Mouse (Mus musculus): ENCODE data around the gene Paf1. TPM values are rescaled to one million over a fixed set of nuclear protein-coding genes. Genes with fewer than 3 reads are reported as not detected.
A peak's percentile ranks its signal among the peaks of the same experiment; 100 is the strongest.

Paf1 gene
- polyA plus RNA-seq, 1 experiment from 2014 or later, result 81.4 TPM

DNA sequence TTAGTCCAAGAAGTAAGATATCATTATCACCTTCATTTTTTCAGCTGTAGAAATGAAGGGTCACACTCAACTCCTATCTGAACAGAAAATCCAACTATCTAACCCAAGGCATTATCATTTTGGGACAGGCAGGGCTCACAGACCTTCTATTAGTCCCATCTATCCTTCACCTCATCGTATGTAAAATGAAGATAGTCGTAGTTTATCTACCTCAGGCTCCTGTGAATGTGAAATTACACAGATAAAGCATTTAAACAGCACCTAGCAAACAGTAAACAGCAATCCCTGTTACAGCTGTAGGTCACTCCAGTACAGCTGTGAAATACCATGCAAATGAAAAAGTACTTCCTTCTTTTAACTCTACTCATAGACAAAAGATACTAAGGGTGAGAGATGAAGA is 39.5 kb downstream of the Paf1 start:
- Histone ChIP-seq H3K4me1 (ENCODE audit: control insufficient read depth, insufficient read depth, low read length) (no peaks in the 10 kb centered on the region), H3K9ac (replicated peaks; ENCODE audit: low read length) (no peak overlapping the region), H3K36me3 (replicated peaks; ENCODE audit: control insufficient read depth, insufficient read depth, low read depth, low read length) (no peaks in the 10 kb centered on the region), H3K4me2 (ENCODE audit: low read depth, low read length) (no peak overlapping the region), H3K4me3 (ENCODE audit: low read depth, low read length) (no peak overlapping the region), H3K27me3 (ENCODE audit: control insufficient read depth, insufficient read depth, low read length) (no peaks in the 10 kb centered on the region), H3K27ac (replicated peaks; ENCODE audit: low read depth, low read length) (no peak overlapping the region), H3K9me3 (replicated peaks; ENCODE audit: control insufficient read depth, low read length) (no peaks in the 10 kb centered on the region)
- WGBS, result 89% methylated on average over 2 of the region's 2 CpGs
- no peak for DNase-seq (ENCODE audit: low spot score)
- no peak for ATAC-seq (replicated peaks; ENCODE audit: insufficient number of reproducible peaks, low FRiP score, low TSS enrichment, low read depth)

DNA sequence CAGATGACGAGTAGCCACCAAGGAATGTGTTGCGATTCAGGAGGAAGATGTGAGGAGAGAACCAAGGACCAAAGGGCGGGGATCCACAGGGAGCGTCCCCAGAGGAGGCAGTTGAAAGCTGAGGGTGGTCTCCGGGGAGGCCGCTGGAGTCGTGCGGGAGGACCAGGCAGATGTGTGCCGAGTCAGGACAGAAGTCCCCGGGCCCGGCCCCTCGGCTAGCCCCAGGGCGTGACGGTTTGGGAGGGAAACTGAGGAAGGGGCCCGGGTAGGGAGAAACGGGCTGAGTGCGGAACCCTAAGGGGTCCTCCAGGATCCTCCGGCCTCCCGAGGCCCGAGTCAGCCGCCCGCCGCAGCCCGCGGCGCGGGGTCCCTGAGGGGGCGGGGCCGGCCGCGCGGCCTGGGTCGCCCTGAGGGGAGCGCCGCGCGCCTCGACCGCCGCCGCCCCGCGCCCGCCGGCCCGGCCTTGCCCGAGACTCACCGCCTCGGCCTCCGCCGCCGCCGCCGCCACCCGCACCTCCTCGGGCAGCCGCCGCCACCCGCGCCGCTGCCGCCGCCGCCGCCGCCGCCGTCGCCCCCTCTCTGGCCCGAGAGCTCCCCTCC is 43.0 kb downstream of the Paf1 start:
- DNase-seq (ENCODE audit: low spot score) (peak; percentile 37), ATAC-seq (replicated peaks; ENCODE audit: insufficient number of reproducible peaks, low FRiP score, low TSS enrichment, low read depth) (peak; percentile 17)
- H3K4me2 ChIP-seq (ENCODE audit: low read depth, low read length), result peak overlapping the region; percentile 84
- H3K36me3 ChIP-seq (replicated peaks; ENCODE audit: control insufficient read depth, insufficient read depth, low read depth, low read length), result no peaks in the 10 kb centered on the region
- H3K9ac ChIP-seq (replicated peaks; ENCODE audit: low read length), result peak overlapping the region; percentile 88
- no peak overlapping the region; the same call in 1 of the 2 replicates for H3K27ac ChIP-seq (replicated peaks; ENCODE audit: low read depth, low read length)
- no peaks in the 10 kb centered on the region for H3K27me3 ChIP-seq (ENCODE audit: control insufficient read depth, insufficient read depth, low read length)
- no peaks in the 10 kb centered on the region for H3K4me1 ChIP-seq (ENCODE audit: control insufficient read depth, insufficient read depth, low read length)
- peak overlapping the region; percentile 94 for H3K4me3 ChIP-seq (ENCODE audit: low read depth, low read length)
- WGBS, result 0% methylated on average over 21 of the region's 70 CpGs
- H3K9me3 ChIP-seq (replicated peaks; ENCODE audit: control insufficient read depth, low read length), result no peaks in the 10 kb centered on the region

DNA sequence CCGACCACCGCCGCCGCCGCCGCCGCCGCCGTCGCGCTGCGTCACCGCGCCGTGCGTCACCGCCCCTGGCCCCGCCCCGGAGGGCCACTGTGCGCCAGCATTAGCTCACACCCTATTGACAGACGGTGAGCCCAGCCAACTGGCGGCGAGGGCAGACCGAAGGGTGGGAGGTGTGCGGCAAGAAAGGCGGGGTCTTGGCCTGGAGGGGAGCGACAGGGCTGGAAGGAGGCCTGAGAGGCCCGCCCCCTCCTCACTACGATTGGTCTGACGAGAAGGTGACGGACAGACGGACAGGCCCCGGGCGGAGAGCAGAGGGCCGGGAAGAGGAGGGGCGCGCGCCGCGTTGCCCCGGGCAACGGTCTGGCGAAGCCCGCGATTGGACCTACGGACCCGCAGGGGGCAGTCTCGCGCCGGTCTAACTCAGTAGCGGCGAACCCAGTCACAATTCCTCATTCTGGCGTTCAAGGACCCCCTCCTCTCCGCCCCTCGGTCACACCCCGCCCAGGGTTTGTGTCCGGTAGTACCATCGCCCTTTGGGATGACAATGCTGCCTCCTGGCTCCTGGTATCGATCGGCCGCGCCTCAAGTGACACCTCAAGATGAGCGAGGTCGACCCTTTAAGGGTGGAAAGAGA is 43.6 kb downstream of the Paf1 start:
- no peaks in the 10 kb centered on the region for H3K9me3 ChIP-seq (replicated peaks; ENCODE audit: control insufficient read depth, low read length)
- peak overlapping the region; percentile 94 for H3K4me3 ChIP-seq (ENCODE audit: low read depth, low read length)
- H3K36me3 ChIP-seq (replicated peaks; ENCODE audit: control insufficient read depth, insufficient read depth, low read depth, low read length), result no peaks in the 10 kb centered on the region
- under 1% methylated on average over 50 of the region's 64 CpGs for WGBS
- peak overlapping the region; percentile 88 for H3K9ac ChIP-seq (replicated peaks; ENCODE audit: low read length)
- no peaks in the 10 kb centered on the region for H3K4me1 ChIP-seq (ENCODE audit: control insufficient read depth, insufficient read depth, low read length)
- ATAC-seq (replicated peaks; ENCODE audit: insufficient number of reproducible peaks, low FRiP score, low TSS enrichment, low read depth) (peak; percentile 97), DNase-seq (ENCODE audit: low spot score) (peak; percentile 98)
- H3K27ac ChIP-seq (replicated peaks; ENCODE audit: low read depth, low read length), result no peak overlapping the region
- H3K27me3 ChIP-seq (ENCODE audit: control insufficient read depth, insufficient read depth, low read length), result no peaks in the 10 kb centered on the region
- peak overlapping the region; percentile 60 for H3K4me2 ChIP-seq (ENCODE audit: low read depth, low read length)

DNA sequence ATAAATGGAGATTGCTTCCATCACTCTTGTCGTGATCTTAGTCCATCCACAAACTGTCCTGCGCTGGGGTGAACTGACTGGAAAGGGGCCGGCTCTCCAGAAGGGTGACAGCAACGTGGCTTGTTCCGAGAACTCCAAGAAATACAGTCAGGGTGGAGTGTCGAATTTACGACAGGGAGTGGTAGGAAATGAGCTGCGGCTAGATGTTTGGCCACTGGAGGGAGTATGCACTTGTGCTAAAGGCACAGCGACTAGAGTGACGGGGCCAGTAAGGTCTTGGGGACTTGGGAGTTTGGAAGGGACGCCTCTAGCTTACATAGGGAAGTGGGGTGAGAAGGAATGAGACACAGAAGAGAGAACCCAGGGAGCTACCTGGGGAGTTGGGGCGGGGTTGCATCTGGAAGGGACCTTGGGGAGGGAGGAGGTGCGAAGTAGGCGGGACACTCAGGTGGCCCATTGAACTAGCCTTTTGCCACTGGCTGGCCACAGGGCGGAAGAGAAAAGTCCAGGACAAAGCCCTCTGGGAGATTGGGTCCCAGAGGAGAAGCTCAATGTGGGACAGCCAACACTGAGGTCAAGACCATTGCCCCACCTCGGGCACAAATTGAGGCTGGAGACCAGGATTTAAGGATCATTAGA is 44.3 kb downstream of the Paf1 start, which contains the start of gene Gmfg:
Gene Gmfg (plus strand): TSS at position 516 of the 639 bp plus-strand sequence.
- 3% methylated on average over 16 of the region's 16 CpGs for WGBS
- H3K4me1 ChIP-seq (ENCODE audit: control insufficient read depth, insufficient read depth, low read length), result no peaks in the 10 kb centered on the region
- H3K27ac ChIP-seq (replicated peaks; ENCODE audit: low read depth, low read length), result no peak within 1 kb of the TSS
- H3K4me3 ChIP-seq (ENCODE audit: low read depth, low read length), result peak within 1 kb of the TSS; percentile 94
- peak within 1 kb of the TSS; percentile 50 for H3K9ac ChIP-seq (replicated peaks; ENCODE audit: low read length)
- H3K36me3 ChIP-seq (replicated peaks; ENCODE audit: control insufficient read depth, insufficient read depth, low read depth, low read length), result no peaks in the 10 kb centered on the region
- no peaks in the 10 kb centered on the region for H3K27me3 ChIP-seq (ENCODE audit: control insufficient read depth, insufficient read depth, low read length)
- H3K9me3 ChIP-seq (replicated peaks; ENCODE audit: control insufficient read depth, low read length), result no peaks in the 10 kb centered on the region
- H3K4me2 ChIP-seq (ENCODE audit: low read depth, low read length), result peak within 1 kb of the TSS; percentile 60
- DNase-seq (ENCODE audit: low spot score), result peak; percentile 90
- ATAC-seq (replicated peaks; ENCODE audit: insufficient number of reproducible peaks, low FRiP score, low TSS enrichment, low read depth), result peak; percentile 34

DNA sequence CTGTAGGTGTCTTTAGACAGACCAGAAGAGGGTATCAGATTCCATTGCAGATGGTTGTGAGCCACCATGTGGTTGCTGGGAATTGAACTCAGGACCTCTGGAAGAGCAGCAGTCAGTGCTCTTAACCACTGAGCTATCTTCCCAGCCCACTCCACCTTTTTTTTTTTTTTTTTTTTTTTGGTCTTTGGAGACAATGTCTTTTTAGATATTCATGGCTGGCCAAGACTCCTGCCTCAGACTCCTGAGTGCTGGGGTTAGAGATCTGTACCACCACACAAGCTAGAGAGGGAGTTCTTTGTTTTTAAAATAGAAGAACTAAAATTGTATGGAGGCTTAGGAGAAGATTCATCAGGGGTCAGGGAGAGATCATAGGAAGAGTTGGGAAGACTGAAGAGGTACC is 45.2 kb downstream of the Paf1 start:
- H3K4me3 ChIP-seq (ENCODE audit: low read depth, low read length), result no peak overlapping the region
- no peak overlapping the region for H3K9ac ChIP-seq (replicated peaks; ENCODE audit: low read length)
- no peak for DNase-seq (ENCODE audit: low spot score)
- no peak overlapping the region for H3K4me2 ChIP-seq (ENCODE audit: low read depth, low read length)
- ATAC-seq (replicated peaks; ENCODE audit: insufficient number of reproducible peaks, low FRiP score, low TSS enrichment, low read depth), result no peak
- H3K36me3 ChIP-seq (replicated peaks; ENCODE audit: control insufficient read depth, insufficient read depth, low read depth, low read length), result no peaks in the 10 kb centered on the region
- H3K27ac ChIP-seq (replicated peaks; ENCODE audit: low read depth, low read length), result no peak overlapping the region
- no peaks in the 10 kb centered on the region for H3K27me3 ChIP-seq (ENCODE audit: control insufficient read depth, insufficient read depth, low read length)
- H3K4me1 ChIP-seq (ENCODE audit: control insufficient read depth, insufficient read depth, low read length), result no peaks in the 10 kb centered on the region
- no peaks in the 10 kb centered on the region for H3K9me3 ChIP-seq (replicated peaks; ENCODE audit: control insufficient read depth, low read length)

DNA sequence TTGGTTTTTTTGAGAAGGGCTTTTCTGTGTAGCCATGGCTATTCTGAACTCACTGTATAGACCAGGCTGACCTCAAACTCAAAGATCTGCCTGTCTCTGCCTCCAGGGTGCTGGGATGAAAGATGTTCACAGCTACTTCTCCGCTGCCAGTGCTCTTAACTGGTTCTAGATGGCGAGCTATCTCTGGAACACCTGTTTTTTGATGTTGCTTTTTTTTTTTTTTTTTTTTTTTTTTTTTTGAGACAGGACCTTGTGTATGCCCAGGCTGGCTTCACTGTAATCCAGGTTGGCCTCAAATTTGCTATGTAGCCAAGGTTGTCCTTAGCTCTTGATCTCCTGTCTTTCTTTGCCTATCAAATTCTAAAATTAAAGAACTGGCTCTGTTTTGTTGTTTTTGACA is 46.0 kb downstream of the Paf1 start:
- ATAC-seq (replicated peaks; ENCODE audit: insufficient number of reproducible peaks, low FRiP score, low TSS enrichment, low read depth) (no peak), DNase-seq (ENCODE audit: low spot score) (no peak)
- H3K4me2 ChIP-seq (ENCODE audit: low read depth, low read length), result no peak overlapping the region
- H3K27me3 ChIP-seq (ENCODE audit: control insufficient read depth, insufficient read depth, low read length), result no peaks in the 10 kb centered on the region
- H3K9me3 ChIP-seq (replicated peaks; ENCODE audit: control insufficient read depth, low read length), result no peaks in the 10 kb centered on the region
- 82% methylated on average over 2 of the region's 2 CpGs for WGBS
- H3K9ac ChIP-seq (replicated peaks; ENCODE audit: low read length), result no peak overlapping the region
- H3K4me1 ChIP-seq (ENCODE audit: control insufficient read depth, insufficient read depth, low read length), result no peaks in the 10 kb centered on the region
- no peaks in the 10 kb centered on the region for H3K36me3 ChIP-seq (replicated peaks; ENCODE audit: control insufficient read depth, insufficient read depth, low read depth, low read length)
- no peak overlapping the region for H3K27ac ChIP-seq (replicated peaks; ENCODE audit: low read depth, low read length)
- H3K4me3 ChIP-seq (ENCODE audit: low read depth, low read length), result no peak overlapping the region

DNA sequence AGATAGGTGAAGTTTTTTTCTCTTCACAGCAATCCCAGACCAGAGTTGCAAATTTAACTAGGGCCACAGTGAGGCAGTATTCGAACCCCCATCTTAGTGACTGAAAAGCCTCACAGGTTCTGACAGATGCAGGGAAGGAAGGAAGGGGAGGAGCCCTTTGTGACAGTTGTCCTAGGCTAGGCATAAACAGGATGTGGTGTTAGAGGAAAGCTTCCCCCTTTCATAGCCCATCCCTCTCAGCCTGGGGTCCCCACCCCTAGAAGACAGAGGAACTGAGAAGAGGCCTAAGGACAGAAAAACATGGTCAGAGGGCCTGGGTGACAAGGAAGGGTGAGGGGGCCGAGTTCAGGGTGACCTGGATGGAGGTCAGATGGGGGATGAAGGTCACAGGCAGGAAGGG is 48.0 kb downstream of the Paf1 start:
- H3K9ac ChIP-seq (replicated peaks; ENCODE audit: low read length), result no peak overlapping the region
- no peaks in the 10 kb centered on the region for H3K27me3 ChIP-seq (ENCODE audit: control insufficient read depth, insufficient read depth, low read length)
- DNase-seq (ENCODE audit: low spot score), result peak; percentile 14
- no peak for ATAC-seq (replicated peaks; ENCODE audit: insufficient number of reproducible peaks, low FRiP score, low TSS enrichment, low read depth)
- H3K27ac ChIP-seq (replicated peaks; ENCODE audit: low read depth, low read length), result no peak overlapping the region
- H3K4me2 ChIP-seq (ENCODE audit: low read depth, low read length), result no peak overlapping the region
- no peak overlapping the region for H3K4me3 ChIP-seq (ENCODE audit: low read depth, low read length)
- H3K4me1 ChIP-seq (ENCODE audit: control insufficient read depth, insufficient read depth, low read length), result no peaks in the 10 kb centered on the region
- H3K36me3 ChIP-seq (replicated peaks; ENCODE audit: control insufficient read depth, insufficient read depth, low read depth, low read length), result no peaks in the 10 kb centered on the region
- 43% methylated on average over 2 of the region's 2 CpGs for WGBS
- no peaks in the 10 kb centered on the region for H3K9me3 ChIP-seq (replicated peaks; ENCODE audit: control insufficient read depth, low read length)

DNA sequence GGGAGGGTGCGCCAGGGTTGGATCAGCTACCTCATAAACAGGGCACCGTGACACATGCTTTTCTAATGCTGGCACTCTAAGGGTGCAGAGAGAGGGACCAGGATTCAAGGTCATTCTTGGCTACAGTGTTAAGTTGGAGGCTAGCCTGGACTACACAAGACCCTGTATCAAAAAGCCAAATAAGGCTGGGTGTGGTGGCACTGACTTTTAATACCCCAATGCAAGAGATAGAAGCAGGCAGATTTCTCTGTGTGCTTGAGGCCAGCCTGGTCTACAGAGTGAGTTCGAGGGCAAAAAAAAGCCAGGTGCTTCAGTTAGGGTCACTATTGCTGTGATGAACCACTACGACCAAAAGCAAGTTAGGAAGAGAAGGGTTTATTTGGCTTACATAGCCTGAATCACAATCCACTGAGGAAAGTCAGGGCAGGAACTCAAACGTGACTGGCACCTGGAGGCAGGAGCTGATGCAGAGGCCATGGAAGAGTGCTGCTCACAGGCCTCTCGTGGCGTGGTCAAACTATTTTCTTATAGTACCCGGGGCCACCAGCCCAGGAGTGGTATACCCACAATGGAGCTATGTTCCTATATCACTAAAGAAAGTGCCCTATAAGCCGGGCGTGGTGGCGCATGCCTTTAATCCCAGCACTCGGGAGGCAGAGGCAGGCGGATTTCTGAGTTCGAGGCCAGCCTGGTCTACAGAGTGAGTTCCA is 49.2 kb downstream of the Paf1 start:
- Histone ChIP-seq H3K4me2 (ENCODE audit: low read depth, low read length) (no peak overlapping the region), H3K4me3 (ENCODE audit: low read depth, low read length) (no peak overlapping the region), H3K27ac (replicated peaks; ENCODE audit: low read depth, low read length) (no peak overlapping the region), H3K9me3 (replicated peaks; ENCODE audit: control insufficient read depth, low read length) (no peaks in the 10 kb centered on the region), H3K9ac (replicated peaks; ENCODE audit: low read length) (no peak overlapping the region), H3K4me1 (ENCODE audit: control insufficient read depth, insufficient read depth, low read length) (no peaks in the 10 kb centered on the region), H3K27me3 (ENCODE audit: control insufficient read depth, insufficient read depth, low read length) (no peaks in the 10 kb centered on the region), H3K36me3 (replicated peaks; ENCODE audit: control insufficient read depth, insufficient read depth, low read depth, low read length) (no peaks in the 10 kb centered on the region)
- DNase-seq (ENCODE audit: low spot score) (no peak), ATAC-seq (replicated peaks; ENCODE audit: insufficient number of reproducible peaks, low FRiP score, low TSS enrichment, low read depth) (no peak)
- WGBS, result 89% methylated on average over 13 of the region's 14 CpGs
